Mouse (Mus musculus): ENCODE data around the gene Bbs9.

Bbs9 gene

DNA sequence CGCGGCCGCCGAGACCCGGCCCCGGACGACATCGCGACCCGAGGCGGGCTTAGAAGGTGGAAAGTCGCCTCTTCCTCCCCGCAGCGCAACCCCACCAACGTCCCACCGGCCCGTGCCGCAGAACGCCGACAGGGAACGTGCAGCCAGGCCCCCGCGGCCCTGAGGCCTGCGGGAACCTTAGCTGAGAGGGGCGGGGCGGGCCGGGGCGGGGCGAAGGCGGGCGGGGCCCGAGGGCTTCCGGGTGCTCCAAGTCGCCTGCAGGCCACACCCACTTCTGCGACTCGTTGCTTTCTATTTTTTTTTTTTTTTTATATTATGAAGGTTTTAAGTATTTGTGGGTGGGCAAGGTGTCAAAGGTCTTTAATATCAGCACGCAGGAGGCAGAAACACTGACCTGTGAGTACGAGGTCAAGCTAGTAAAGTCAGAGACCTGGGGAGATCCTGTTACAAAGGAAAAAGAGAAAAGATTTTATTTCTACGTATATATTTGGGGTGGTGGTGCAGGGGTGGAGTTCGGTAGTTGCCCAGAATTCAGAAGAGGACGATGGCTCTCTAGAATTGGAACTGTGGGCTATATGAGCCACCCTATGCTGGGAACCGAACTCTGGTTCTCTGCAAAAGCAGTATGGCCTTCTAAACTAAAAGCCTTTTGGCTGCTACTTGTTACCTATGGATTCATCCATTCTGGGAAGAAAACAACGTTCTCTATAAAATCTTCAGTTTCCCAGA lies 7.2 kb upstream of the Bbs9 start:
- peak; percentile 89 for DNase-seq (ENCODE audit: low read depth)

DNA sequence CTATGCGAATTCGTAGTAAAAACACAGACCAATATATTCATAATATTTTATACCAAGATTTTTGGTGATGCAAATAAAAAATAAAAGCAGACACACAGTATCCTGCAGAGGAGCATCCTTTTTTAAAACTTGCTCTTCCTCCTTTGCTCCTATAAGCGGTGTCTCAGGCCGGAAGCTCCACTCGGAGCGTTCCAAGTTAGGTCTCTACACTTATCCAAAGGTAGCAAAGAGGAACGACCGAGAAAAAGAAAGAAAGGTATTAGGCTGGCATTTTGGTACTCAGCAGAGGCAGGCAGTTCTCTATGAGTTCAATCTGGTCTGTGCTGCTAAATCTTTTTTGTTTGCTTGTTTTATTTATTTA lies 6.6 kb upstream of the Bbs9 start:
- peak; percentile 29 for DNase-seq (ENCODE audit: low read depth)

DNA sequence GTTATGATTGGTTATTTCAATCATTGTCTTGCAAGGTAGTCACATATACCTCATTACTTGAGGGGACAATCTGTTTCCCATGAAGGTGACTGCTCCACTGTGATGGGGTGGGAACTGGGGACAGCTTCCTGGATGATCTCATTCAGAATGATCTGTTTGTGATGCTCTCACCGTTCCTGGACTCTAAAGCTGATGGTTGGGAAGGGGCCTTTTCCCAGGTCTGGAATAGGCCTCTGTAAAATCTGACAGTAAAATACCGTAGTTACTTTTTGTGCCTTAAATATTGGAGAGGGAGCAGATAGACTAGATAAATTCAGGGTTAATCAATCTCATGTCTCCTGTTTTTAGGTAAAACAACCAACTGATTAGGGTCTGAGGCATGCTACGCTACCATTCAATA lies 5.9 kb upstream of the Bbs9 start, which contains the start of gene Rp9:
Gene Rp9 (minus strand): TSS at position 101 of the 400 bp plus-strand sequence.
- no peak for DNase-seq (ENCODE audit: low read depth)

- DNase-seq (ENCODE audit: low read depth), result peak; percentile 20
Measured at GRCm38 (mm10) chr9:22476265-22476664, 750 bp downstream of the Bbs9 start.

- no peak for DNase-seq (ENCODE audit: low read depth)
Measured at GRCm38 (mm10) chr9:22478946-22479345, 3.4 kb downstream of the Bbs9 start.

- DNase-seq (ENCODE audit: low read depth), result no peak
Measured at GRCm38 (mm10) chr9:22483866-22484561, 8.5 kb downstream of the Bbs9 start.

DNA sequence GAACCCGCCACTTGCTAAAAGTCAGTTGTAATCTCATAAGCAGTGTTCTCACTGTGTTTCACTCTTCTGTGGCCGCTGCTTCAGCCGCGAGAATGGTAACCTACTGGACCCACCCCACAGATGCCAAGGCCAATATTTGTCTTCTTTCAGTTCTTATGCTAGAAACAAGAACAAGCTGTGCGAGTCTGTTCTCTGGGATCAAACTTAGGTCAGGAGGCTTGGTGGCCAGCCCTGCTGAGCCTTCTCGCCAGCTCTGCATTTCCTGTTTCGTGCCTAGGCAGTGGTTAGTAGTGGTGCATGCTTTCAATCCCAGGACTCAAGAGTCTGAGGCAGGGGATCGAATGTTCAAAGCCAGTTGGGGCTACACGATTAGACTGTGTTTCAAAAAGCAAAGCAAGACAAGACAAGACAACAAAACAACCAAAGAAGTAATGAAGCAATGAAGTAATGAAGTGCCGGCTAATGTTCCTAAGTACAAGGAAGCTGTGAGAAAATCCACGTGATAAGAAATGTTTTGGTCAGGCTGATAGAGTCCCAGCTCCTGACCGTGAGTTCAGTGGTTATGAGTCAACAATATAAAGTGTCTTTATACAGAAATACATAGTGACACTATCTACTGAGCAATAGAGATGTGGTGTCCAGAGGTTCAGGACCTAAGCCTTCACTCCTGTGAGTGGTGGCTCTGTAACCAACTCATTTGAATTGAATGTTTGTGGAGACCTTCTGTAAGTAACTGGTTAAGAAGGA lies 9.2 kb downstream of the Bbs9 start:
- DNase-seq (ENCODE audit: low read depth), result peak; percentile 15

DNA sequence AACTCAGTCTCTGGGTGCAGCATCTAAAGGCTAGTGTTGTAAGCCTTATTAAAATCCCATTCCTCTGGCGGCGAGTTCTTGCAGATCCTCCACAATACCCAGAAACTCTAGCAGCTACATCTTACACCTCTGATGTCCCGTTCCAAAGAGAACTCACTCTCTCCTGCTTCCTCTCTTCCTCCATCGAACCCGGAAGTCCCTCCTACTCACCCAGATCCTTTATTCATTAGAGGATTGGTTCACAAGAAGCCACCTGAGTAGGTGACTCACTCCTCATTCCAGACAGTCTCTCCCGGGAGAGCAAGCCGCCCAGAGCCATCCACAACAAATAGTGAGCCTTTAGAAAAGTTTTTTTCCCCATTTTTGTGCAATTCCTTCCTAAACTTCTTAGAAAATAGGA lies 10.7 kb downstream of the Bbs9 start:
- no peak for DNase-seq (ENCODE audit: low read depth)

GRCm38 (mm10) chr9:22488963-22489362 lies 13.4 kb downstream of the Bbs9 start:
- no peak for DNase-seq (ENCODE audit: low read depth)

DNA sequence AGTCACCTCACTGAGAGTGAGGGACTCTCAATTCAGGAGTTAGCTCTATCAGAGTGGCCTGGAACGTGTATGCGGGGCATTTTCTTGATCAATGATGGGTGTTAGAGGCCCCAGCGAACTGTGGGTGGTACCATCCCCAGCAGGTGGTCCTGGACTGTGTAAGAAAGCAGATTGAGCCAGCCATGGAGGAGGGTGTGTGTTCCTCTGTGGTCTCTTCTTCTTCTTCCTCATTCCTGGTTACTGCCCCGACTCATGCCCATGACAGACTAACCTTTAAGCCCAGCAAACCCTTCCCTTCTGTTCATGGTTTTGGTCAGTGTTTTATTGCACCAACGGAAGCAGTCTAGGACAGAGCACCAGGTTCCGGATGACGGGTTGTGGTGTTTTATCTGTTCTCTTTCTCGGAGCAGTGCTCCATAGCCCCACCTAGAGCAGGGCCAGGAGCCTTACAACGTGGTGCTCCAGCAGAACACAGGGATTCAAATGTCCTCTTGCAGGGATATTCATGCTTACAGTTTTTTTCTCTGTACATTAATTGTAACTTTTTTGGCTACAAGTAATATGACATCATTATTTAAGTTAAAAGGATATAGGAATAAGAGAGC lies 18.8 kb downstream of the Bbs9 start:
- DNase-seq (ENCODE audit: low read depth), result peak; percentile 38

- no peak for DNase-seq (ENCODE audit: low read depth)
Measured at GRCm38 (mm10) chr9:22495133-22495532, 19.6 kb downstream of the Bbs9 start.

- no peak for DNase-seq (ENCODE audit: low read depth)
Measured at GRCm38 (mm10) chr9:22497021-22497767, 21.7 kb downstream of the Bbs9 start.

DNA sequence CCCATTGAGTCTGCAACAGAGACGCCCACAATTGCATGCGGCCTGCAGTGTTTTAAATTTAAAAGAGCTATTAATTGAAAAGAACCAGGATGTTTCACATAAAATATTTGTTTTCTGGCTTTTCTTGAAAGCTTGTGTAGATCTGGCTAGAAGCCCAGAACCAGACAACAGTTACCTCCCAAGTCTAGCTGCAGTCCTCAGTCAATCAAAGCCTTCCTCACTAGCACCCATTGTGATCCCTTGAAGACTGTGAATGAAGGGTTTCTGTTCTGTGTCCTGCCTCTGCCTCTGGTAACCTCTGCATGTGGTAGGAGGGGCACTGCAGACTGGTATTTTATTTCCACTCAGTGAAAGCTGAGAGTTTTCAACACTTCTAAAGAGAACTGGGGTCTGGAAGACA lies 27.5 kb downstream of the Bbs9 start:
- DNase-seq (ENCODE audit: low read depth), result no peak

GRCm38 (mm10) chr9:22503581-22503980 lies 28.1 kb downstream of the Bbs9 start:
- DNase-seq (ENCODE audit: low read depth), result no peak

DNA sequence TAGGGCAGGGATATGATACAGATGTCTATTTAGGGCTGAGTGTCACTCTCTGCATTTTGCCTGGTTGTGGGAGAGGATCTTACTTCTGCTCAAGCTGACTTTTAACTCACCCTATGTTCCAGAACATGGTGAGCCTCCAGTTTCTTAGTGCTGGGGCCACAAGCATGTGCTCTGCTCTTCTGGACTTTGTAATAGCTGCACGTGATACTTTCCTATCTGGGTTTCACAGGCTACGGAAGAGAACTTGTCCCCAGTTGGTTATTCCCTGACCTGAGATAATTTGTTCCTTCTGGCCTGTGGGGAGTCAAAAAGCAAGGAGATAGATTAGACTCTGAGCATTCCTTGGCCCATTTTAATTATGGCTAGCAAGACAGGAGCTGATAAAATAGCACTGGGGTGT lies 30.1 kb downstream of the Bbs9 start:
- DNase-seq (ENCODE audit: low read depth), result no peak

GRCm38 (mm10) chr9:22515076-22515475 lies 39.6 kb downstream of the Bbs9 start:
- no peak for DNase-seq (ENCODE audit: low read depth)

DNA sequence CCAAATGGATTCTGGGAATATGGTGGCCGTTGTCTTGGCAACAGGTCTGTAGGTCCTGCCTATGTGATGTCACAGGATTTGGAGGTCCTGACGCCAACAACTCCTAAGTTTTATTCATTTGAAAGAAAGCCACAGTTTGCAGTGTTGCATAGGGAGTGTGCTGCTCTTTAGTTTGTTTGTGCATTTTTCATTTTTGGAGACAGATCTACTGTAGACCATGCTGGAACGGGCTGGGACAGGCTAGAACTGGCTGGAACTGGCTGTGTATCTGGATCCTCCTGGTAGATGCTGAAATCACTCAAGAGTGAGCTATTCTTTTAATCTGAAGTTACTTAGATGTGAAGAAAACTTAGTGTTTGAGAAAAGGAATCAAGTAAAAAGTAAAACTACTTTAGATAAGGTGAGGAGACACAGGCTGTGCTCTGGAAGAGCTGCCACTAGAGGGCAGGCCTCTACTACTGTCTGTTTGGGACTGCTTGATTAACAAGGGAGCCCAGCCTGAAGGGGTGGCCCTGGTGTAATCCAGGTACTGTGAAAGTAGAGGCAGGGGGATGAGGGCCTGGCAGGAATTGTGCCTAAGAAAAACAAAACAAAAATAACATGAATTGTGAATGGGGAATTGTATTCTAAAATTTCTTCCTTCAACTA lies 43.0 kb downstream of the Bbs9 start:
- DNase-seq (ENCODE audit: low read depth), result peak; percentile 64

GRCm38 (mm10) chr9:22523460-22523859 lies 47.9 kb downstream of the Bbs9 start:
- DNase-seq (ENCODE audit: low read depth), result no peak

DNA sequence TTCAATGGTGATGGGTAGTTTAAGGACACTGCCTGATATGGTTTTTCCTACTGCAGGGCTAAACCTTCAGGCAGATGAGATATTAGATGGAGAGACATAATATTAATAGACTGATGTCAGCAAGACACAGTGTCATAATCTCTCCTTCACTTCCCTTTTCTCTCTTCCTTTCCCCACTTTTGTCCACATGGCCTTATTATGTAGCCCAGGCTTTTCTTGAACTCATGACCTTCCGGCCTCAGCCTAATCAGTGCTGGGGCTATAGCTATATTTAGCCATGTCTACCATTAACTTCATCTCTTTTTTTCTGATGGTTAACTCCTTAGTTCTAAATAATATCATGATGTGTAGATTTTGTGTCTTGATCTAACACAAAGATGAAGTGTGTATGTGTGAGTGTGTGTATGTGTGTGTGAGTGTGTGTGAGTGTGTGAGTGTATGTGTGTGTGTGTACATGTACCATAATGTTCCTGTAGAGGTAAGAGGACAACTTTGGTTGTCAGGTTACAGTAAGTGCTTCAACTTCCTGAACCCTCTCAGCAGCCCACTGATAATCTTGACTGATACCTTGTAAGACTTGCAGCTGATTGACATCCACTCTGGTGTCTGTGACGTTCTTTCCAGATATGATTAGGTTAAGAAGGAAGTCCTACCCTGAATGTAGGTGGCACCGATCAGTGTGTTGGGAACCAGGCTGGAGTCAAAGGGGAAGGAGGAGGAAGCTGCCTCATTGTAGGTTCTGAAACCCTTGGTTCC lies 55.4 kb downstream of the Bbs9 start:
- no peak for DNase-seq (ENCODE audit: low read depth)

DNA sequence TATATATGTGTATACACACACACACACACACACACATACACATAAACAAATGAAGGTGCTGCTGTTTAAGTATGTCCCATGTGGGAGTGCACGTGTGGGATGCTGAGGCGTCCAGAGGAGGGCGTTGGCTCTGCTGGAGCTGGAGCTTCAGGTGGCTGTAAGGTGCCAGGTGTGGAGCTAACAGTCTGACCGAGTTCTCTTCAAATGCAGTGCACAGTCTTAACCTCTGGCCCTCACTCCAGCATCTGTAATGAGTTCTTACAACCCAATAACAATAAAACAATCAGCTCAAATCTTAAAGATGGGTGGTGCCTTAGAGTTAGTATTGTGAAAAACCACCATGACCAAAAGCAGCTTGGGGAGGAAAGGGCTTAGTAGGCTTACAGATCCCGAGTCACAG lies 56.6 kb downstream of the Bbs9 start:
- DNase-seq (ENCODE audit: low read depth), result no peak

Data from 416B (cell line).